Mouse (Mus musculus) liver, postnatal 0 days (tissue): Measurements from ENCODE around the gene Dzip1.

ENCODE experiments used
- CTCF ChIP-seq: sonication (generic); IDR thresholded peaks from 2 replicates; pipeline ENCODE4 v1.5.1; 2016; ENCODE audit warnings: antibody characterized with exemption, low read depth
- EP300 ChIP-seq: IDR thresholded peaks from 2 replicates; pipeline ENCODE4 v1.6.1; 2016; ENCODE audit warnings: antibody characterized with exemption, low read depth, mild to moderate bottlenecking

GRCm38 (mm10) chr14:118867366-118867765 lies 57.9 kb downstream of the Dzip1 start:
- no peak for TF ChIP-seq CTCF
- TF ChIP-seq EP300 = no peak
